Mouse (Mus musculus): ENCODE results near the gene Htt.

- TF ChIP-seq CTCF (IDR thresholded peaks at IDR 0.05) (no peak), EP300 (IDR thresholded peaks at IDR 0.05) (no peak)
Measured at GRCm38 (mm10) chr5:34800292-34800953, 38.9 kb downstream of the Htt start.

All from lung, postnatal 0 days (tissue).